Mouse (Mus musculus) 416B (cell line): ENCODE measurements around the gene Txnip.
A peak's percentile ranks its signal among the peaks of the same experiment; 100 is the strongest.
"Not testable (repeated sequence)": the region's sequence is repeated elsewhere in the genome, so short reads cannot be mapped to it uniquely, and the experiment has no call there.

Experiments
- DNase-seq: peaks from one replicate; pipeline ENCODE4 v3.0.0; 2011; ENCODE audit warnings: low read depth

The Txnip gene

GRCm38 (mm10) chr3:96557694-96558093, at the start of gene Txnip:
Gene Txnip, plus strand, starts transcription at chr3:96557957.
- peak; percentile 99 for DNase-seq

DNA sequence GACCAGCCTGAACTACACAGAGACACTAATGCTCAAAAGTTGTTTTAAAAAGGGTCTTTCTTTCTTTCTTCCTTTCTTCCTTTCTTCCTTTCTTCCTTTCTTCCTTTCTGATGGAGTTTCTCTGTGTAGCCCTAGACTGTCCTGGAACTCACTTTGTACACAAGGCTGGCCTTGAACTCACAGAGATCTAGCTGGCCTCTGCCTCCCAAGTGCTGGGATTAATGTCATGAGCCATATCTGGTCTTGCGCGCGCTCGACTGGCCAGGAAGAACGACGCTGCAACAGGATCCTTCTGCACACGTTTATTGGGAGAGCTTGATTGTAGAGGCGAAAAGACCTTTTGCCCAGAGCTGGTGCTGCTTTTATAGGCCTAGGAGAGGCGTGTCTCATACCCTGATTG, 49.8 kb upstream of the Txnip start:
- DNase-seq: not testable (repeated sequence)

GRCm38 (mm10) chr3:96520171-96520570, 37.6 kb upstream of the Txnip start:
- DNase-seq: no peak

DNA sequence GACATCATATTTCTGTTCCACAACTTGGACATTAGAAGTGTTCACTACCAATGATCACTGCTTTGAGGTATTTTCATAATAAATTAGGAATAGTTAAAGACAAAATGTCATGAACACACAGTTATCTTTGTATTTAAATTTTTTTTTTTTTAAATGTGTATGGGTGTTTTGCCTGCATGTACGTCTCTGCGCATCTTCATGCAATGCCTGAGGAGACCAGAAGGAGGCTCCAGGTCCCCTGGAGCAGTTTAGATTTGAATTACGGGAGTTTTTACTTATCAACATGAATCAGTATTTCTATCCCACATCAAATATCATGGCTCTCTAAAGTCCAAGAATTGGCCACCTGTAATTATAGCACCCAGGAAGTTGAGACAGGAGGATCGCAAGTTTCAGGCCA, 35.6 kb upstream of the Txnip start:
- DNase-seq: peak; percentile 59

DNA sequence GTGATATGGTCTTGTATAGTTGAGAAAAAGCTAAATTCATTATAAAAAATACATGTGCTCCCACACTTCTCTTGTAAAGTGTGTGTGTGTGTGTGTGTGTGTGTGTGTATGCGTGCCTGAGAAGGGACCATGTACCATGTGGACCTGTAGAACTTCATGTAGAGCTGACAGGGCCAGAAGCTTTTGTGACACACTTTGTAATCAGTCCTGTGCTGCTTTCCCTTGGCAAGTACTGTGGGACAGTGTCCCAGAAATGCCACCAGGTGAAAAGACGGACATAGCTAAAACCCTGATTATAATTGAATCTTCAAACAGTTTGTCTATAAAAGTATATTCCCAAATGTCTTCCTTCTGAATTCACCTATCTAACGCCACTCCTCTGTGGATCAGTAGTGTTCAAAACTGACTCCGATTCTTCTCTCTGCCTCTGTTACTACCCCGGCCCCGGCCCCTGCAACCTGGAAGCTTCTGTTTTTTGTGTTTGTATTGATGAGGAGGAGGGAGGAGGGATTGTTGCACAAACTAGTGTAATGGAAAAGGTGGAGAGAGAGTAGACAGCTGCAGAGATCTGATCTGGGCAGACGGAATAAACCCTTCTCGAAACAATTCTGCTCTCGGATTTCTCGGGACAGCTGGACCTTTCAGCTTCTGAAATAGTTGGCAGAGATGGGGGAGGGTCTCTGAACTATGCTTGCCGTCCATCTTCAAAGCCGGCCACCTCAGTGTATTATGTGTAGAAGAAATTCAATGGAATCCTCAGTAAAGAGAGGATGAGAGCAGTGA, 33.5 kb upstream of the Txnip start:
- no peak for DNase-seq

- DNase-seq: no peak
These were observed 32.8 kb upstream of the Txnip start, which contains the start of gene Hfe2 for GRCm38 (mm10) chr3:96524914-96525313. Gene Hfe2, plus strand, starts transcription at chr3:96525172.

- no peak for DNase-seq
These were observed 31.6 kb upstream of the Txnip start for GRCm38 (mm10) chr3:96526013-96526762.

GRCm38 (mm10) chr3:96526864-96527542, 30.8 kb upstream of the Txnip start:
- DNase-seq: no peak

DNA sequence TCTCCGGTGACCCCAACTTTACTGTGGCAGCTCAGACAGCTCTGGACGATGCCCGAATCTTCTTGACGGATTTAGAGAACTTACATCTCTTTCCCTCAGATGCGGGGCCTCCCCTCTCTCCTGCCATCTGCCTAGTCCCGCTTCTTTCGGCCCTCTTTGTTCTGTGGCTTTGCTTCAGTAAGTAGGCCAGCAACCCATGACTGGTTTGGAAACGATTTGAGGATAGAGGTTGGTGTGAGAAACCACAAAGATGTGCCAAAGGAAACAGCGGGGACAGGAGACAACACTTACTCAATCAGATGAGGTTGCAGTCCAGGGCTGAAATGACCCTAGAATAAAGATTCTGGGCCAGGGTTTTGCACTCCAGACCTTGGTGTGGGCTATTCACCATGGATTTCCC, 29.3 kb upstream of the Txnip start:
- DNase-seq: peak; percentile 56

- peak; percentile 28 for DNase-seq
These were observed 25.7 kb upstream of the Txnip start for GRCm38 (mm10) chr3:96532050-96532449.

DNA sequence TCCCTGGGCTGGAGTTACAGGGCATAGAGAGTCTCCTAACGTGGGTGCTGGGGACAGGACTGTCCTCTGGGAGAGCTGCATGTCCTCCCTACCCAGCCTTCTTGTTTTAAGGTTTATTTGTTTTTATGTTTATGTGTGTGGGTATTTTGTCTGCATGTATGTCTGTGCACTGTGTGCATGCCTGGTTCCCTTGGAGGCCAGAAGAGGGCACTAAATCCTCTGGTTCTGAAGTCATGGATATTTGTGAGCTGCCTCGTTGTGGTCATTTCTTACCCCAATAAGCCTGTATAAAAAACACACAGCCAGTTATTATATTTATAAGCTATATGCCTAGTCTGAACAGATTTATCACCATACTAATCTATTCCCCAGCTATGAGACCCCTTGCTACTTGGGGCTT, 23.5 kb upstream of the Txnip start:
- DNase-seq: peak; percentile 50

DNA sequence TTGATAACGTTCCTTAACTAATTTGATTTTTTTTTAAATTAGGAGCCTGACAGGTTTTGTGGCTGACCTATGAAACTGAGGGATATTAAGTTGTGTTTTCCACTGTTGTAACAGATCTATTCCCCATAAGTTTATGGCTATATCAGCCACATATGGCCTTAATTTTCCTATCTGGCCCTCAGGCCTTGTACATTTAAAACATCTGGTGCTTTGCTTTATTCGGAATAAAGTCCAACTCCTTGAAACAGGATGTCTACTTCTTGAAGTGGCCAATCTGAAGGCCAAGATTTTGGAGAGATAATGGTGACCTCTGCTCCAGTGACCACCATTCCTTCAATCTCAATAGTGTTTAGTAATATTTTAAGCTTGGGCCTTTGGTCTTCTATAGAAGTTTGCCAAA, 18.4 kb upstream of the Txnip start:
- DNase-seq: no peak

GRCm38 (mm10) chr3:96540740-96541139, 17.0 kb upstream of the Txnip start:
- DNase-seq: no peak

GRCm38 (mm10) chr3:96541328-96542078, 16.3 kb upstream of the Txnip start:
- peak; percentile 69 for DNase-seq

DNA sequence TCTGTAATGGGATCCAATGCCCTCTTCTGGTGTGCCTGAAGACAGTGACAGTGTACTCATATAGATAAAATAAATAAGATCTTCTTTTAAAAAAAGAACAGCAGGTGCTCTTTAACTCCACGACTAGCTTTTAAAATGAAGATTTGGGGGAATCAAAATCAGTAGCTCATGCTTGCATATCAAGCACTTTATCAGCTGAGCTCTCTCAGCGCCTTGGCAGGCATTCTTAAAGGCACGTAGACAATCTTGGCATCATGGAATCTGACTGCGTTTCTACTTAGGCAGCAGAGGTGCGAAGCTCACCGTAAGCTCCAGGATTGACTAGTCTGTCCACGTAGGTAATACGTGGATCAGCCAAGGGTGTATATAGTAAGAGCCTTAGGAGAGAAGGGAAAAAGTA, 15.2 kb upstream of the Txnip start:
- DNase-seq: no peak

DNA sequence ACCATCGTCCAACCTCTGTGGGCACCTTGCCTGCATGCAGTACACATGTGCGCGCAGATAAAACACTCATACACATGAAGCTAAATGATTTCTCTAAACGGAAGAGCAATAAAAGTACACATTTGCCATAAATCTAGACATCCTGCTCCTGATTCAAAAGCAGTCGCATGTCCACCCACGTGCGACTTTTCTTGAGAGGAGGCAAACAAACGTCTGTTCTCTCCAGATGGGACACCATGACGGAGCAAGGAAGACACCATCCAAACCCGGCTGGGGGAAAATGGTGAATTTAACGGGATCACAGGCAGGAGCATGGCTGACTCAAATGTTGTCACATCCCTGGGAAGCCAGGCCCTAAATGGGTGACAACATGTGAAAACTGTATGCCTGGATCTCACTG, 14.4 kb upstream of the Txnip start:
- DNase-seq: no peak

- peak; percentile 45 for DNase-seq
These were observed 12.2 kb upstream of the Txnip start for GRCm38 (mm10) chr3:96545565-96545964.

GRCm38 (mm10) chr3:96546880-96547279, 10.9 kb upstream of the Txnip start:
- DNase-seq: no peak

DNA sequence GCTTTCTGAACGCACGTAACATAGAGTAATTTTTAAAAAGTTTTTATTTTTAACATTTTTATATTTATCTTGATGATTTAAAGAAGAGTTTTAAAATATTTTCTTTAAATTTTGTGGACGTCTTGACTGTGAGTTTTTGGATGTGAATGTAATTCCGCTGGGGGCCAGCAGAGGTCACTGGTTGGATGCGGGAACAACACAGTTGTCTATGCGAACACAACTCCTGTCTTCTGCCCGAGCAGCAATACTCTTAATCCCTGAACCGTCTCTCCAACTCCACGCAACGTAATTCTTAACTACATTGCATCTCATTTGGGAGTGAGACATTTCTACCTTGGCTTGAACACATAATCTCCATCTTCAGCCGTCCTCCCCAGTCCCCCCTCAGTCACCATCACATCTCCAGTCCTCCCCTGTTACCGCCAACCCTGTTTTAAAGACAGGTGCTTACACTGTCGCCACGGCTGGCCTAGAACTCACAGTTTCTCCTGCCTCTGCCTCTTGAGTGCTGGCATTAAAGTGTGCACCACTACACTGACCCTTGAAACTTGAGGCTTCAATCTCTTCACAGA, 10.3 kb upstream of the Txnip start:
- DNase-seq: peak; percentile 76

GRCm38 (mm10) chr3:96548824-96549223, 8.9 kb upstream of the Txnip start:
- DNase-seq: no peak

- DNase-seq: no peak
These were observed 8.4 kb upstream of the Txnip start for GRCm38 (mm10) chr3:96549346-96549745.

DNA sequence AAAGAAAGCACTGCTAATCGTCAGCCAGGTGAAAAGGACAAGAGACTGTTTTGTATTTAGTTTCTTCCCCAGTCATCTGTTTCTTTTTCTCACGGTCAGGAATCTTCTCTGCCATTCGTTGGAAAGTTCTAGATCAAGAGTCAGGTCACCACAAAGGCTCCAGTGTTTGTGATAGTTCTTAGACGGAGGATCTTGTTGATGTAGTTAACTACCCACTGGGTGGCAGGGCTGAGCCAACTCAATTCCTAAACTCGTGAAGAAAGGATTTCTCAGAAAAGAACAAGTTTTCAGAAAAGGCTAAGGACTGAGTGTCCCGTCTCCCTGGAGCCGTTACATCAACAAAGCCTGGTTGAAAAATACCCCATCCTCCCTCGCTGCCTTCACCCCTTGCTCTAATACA, 6.6 kb upstream of the Txnip start:
- peak; percentile 85 for DNase-seq
